Mouse (Mus musculus) gastrocnemius, adult 18-20 months (tissue): ENCODE measurements at regions not wholly inside any gene's neighbourhood (a gene's known extent, or its start where the extent isn't known, plus 50 kb on each side); places are given as distances from the start of the nearest gene placed in this dataset.

Experiments
- DNase-seq: peaks from one replicate; pipeline ENCODE4 v3.0.0; 2021; ENCODE audit warnings: low spot score

GRCm38 (mm10) chr10:68606848-68607247 lies 65.2 kb upstream of the Cabcoco1 start:
- no peak for DNase-seq

- peak; percentile 1 for DNase-seq
Observed at GRCm38 (mm10) chr10:68611906-68612305, 70.2 kb upstream of the Cabcoco1 start.

GRCm38 (mm10) chr10:68612727-68613126 lies 71.0 kb upstream of the Cabcoco1 start:
- no peak for DNase-seq

- no peak for DNase-seq
Observed at GRCm38 (mm10) chr10:68623786-68624185, 82.1 kb upstream of the Cabcoco1 start.

- no peak for DNase-seq
Observed at GRCm38 (mm10) chr10:68625329-68625728, 83.6 kb upstream of the Cabcoco1 start.

GRCm38 (mm10) chr10:68625752-68626151 lies 84.1 kb upstream of the Cabcoco1 start:
- DNase-seq = no peak

GRCm38 (mm10) chr10:68629486-68629885 lies 87.8 kb upstream of the Cabcoco1 start:
- DNase-seq = no peak

GRCm38 (mm10) chr10:68633180-68633579 lies 90.3 kb upstream of the Tmem26 start:
- no peak for DNase-seq

GRCm38 (mm10) chr10:68652700-68653099 lies 70.7 kb upstream of the Tmem26 start:
- no peak for DNase-seq

- no peak for DNase-seq
Observed at GRCm38 (mm10) chr10:68655491-68655890, 68.0 kb upstream of the Tmem26 start.

- DNase-seq = no peak
Observed at GRCm38 (mm10) chr10:68666094-68666493, 57.4 kb upstream of the Tmem26 start.

- no peak for DNase-seq
Observed at GRCm38 (mm10) chr10:68669330-68669729, 54.1 kb upstream of the Tmem26 start.

GRCm38 (mm10) chr10:68669992-68670391 lies 53.5 kb upstream of the Tmem26 start:
- no peak for DNase-seq

GRCm38 (mm10) chr10:68672291-68672690 lies 51.2 kb upstream of the Tmem26 start:
- no peak for DNase-seq

- no peak for DNase-seq
Observed at GRCm38 (mm10) chr10:68673102-68673872, 50.2 kb upstream of the Tmem26 start.
